Mouse (Mus musculus) cortical plate, adult 2 months (tissue): ENCODE measurements around the gene 4930556J24Rik. TPM values are rescaled to one million over a fixed set of nuclear protein-coding genes. Genes with fewer than 3 reads are reported as not detected.
"Not testable (repeated sequence)": the region's sequence is repeated elsewhere in the genome, so short reads cannot be mapped to it uniquely, and the experiment has no call there.

Experiments
- H3K27ac ChIP-seq: fragments of 200-500 bp; 2 replicates; pipeline ENCODE4 v1.5.1; 2012; ENCODE audit warnings: low read length, control low read depth, inconsistent platforms; ENCODE audit not compliant: insufficient read depth
- H3K4me1 ChIP-seq: fragments of 200-500 bp; 2 replicates; pipeline ENCODE4 v1.6.1; 2011; ENCODE audit warnings: low read length; ENCODE audit not compliant: control insufficient read depth, insufficient read depth
- H3K4me3 ChIP-seq: fragments of 200-500 bp; 2 replicates; pipeline ENCODE4 v1.5.1; 2011; ENCODE audit warnings: mild to moderate bottlenecking, low read length, control low read depth; ENCODE audit not compliant: insufficient read depth
- CTCF ChIP-seq: fragments of 200-500 bp; IDR thresholded peaks from 2 replicates; pipeline ENCODE4 v1.5.1; 2011; ENCODE audit warnings: mild to moderate bottlenecking, control low read depth, low read length; ENCODE audit not compliant: insufficient read depth; ENCODE audit errors: extremely low read depth
- POLR2A ChIP-seq: fragments of 200-500 bp; IDR thresholded peaks from 2 replicates; pipeline ENCODE4 v1.6.1; 2011; ENCODE audit warnings: mild to moderate bottlenecking, low read length, control low read depth; ENCODE audit not compliant: insufficient read depth; ENCODE audit errors: extremely low read depth
- polyA plus RNA-seq: library from polyadenylated mRNA; depleted of rRNA; stranded (reverse); fragments of >200 nt; gene quantifications from 2 replicates; pipeline ENCODE4 v1.2.3, GENCODE M21; 2012; rRNA removed

Gene 4930556J24Rik
- 0.08 and 0.27 TPM in 2 replicates for polyA plus RNA-seq

DNA sequence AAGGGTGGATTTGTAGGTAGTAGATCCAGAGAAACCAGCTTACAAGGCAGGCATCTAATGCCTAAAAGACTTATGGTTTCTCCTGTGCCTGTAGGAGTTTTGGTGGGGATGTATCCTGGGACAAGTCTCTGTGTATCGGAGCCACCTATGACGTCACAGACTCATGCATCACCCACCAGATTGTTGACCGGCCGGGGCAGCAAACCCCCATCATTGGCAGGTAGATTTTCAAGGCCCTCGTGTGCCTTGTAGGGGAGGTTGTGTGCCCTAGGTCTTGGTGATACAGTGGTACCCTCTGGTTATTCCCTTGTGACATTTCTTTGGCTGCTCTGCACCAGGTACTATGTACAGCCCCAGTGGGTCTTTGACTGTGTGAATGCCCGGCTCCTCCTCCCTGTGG lies at the start of gene 4930556J24Rik:
4930556J24Rik (minus strand) TSS at position 101 of the 400 bp plus-strand sequence.
- no peak within 1 kb of the TSS for H3K27ac ChIP-seq
- no peak within 1 kb of the TSS for H3K4me3 ChIP-seq
- H3K4me1 ChIP-seq: no peaks in the 10 kb centered on the region
- TF ChIP-seq CTCF: no peak
- TF ChIP-seq POLR2A: no peak

DNA sequence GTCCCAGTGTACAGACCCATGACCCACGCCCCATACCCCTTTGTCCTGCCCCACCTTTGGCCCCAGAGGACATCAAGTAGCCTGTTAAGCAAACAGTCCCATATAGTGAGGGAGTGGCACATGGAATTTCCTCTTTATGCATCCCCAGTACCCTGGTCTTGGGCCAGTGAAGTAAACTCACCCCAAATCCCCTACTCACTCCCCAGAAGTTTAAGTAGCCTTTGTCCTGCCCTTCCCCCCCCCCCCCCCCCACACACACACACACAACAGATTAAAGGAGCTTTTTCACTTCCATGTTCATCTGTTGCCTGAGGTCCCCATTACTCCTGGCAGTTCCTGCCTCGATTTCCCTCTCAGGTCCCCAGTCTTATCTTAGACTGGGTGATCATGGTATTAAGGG lies 46.7 kb upstream of the 4930556J24Rik start:
- H3K4me1 ChIP-seq: peaks cover 3% of the 10 kb centered on the region; the same call in 1 of the 2 replicates
- no peak for TF ChIP-seq POLR2A
- no peak for TF ChIP-seq CTCF
- no peak overlapping the region for H3K27ac ChIP-seq
- H3K4me3 ChIP-seq: no peak overlapping the region

DNA sequence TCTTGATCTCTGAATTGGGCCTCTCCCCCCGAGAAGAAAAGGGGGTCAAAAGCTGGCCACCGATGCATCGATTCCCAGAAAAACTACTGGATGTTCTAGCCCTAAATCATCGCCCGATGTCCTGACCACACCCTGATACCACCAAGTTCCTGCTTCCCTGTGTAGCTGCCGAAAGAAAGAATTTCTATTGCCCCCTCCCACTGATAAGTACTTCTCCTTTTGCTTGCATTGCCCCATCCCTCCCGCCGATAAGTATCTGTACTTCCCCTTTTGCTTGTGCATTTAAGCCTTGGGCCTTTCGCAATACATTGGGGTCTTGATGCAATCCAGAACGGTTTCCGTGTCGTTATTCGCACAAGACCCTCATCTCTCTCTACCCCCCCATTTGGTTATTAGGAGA lies 45.5 kb upstream of the 4930556J24Rik start:
- H3K27ac ChIP-seq, H3K4me3 ChIP-seq, H3K4me1 ChIP-seq: not testable (repeated sequence)

DNA sequence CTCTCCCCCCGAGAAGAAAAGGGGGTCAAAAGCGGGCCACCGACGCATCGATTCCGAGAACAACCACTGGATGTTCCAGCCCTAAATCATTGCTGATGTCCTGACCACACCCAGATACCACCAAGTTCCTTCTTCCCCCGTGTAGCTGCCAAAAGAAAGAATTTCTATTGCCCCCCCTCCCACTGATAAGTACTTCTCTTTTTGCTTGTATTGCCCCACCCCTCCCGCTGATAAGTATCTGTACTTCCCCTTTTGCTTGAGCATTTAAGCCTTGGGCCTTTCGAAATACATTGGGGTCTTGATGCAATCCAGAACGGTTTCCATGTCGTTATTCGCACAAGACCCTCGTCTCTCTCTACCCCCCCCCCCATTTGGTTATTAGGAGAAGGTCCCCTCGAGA lies 39.2 kb upstream of the 4930556J24Rik start:
- not testable (repeated sequence) for H3K4me3 ChIP-seq, H3K27ac ChIP-seq, H3K4me1 ChIP-seq

DNA sequence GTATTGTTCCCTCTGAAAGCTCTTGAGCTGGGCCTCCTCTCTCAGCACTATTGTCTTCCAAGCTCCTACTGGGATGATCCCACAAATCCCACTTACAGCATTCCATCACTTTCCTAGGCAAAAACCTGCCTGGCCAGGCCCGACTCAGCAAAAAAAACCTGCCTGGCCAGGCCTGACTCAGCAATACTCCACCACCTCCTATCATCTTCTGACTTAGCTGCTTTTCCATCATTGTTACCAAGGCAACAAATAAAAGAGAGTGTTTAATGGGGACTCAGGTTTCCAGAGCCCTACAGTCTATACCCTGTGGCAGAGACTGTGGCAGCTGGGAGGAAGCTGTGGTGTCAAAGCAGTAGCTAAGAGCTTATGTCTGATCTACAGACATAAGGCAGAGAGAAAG lies 36.0 kb upstream of the 4930556J24Rik start:
- no peak overlapping the region for H3K27ac ChIP-seq
- no peak overlapping the region for H3K4me3 ChIP-seq
- H3K4me1 ChIP-seq: no peaks in the 10 kb centered on the region
- no peak for TF ChIP-seq POLR2A
- TF ChIP-seq CTCF: no peak

DNA sequence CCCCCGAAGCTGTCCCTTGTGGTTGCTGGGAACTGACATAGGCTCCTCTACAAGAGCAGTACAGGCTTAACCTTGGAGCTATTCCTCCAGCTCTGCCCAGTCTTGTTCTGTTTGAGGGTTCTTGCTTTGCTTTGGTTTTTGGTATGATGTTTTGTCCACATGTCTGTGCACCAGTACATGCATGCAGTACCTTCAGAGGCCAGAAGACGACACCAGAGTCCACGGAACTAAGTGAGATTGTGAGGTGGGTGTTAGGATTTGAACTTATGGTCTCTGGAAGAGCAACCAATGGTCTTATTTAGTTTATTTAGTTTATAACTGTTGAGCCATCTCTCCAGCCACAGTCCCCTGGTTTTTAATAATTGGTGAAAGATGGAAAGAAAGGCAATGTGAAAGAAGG lies 29.9 kb upstream of the 4930556J24Rik start:
- Histone ChIP-seq H3K4me1 (0 out of 2 replicates have a peak, but pooled peaks cover 4% of the 10 kb centered on the region), H3K4me3 (no peak overlapping the region), H3K27ac (no peak overlapping the region)
- TF ChIP-seq POLR2A (no peak), CTCF (peak; percentile 50)

DNA sequence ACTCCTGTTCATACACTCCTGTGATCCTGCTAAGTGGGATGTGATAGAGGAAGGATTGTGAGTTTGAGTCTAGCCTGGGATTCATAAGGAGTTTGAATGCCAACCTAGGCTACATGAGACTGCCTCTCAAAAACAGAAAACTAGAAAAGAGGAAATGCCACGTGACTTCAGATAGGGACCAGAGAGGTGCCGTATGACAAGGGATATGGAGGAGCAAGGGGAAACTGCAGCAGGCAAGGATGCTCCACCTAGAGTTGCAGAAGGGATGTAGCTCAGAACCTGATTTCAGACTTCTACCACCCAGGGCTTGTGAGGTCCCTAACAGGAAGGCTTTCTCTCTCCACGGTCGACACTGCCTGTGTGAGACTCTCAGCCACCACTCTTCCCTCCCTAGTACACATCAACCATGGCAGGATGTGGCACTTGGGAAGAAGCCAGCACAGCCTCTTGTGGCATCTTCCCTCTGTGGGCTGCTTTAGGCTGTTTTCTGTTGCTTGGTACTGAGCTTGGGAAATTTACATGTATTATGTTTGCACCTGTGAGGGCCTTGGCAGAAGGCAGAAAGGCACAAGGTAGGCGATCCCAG lies 28.7 kb upstream of the 4930556J24Rik start:
- Histone ChIP-seq H3K4me1 (0 out of 2 replicates have a peak, but pooled peaks cover 4% of the 10 kb centered on the region), H3K4me3 (no peak overlapping the region), H3K27ac (no peak overlapping the region)
- TF ChIP-seq CTCF (no peak), POLR2A (no peak)

DNA sequence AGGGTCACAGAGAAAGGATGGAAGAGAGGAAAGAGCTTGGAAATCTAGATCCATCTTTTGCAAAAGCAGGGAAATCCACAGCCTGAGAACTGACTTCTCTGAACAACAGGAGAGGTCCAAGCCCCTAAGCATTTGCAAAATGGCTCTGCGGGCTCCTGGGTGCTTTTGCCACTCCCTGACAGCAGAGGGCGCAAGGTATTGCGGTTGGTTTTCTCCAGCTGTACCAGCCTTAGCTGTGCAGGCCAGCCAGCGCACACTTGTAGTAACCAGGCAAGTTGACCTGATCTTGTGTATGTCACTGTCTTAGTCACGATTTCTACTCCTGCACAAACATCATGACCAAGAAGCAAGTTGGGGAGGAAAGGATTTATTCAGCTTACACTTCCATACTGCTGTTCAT lies 25.0 kb upstream of the 4930556J24Rik start:
- H3K27ac ChIP-seq: no peak overlapping the region
- TF ChIP-seq POLR2A (no peak), CTCF (peak; percentile 83)
- H3K4me3 ChIP-seq: no peak overlapping the region
- H3K4me1 ChIP-seq: 0 out of 2 replicates have a peak, but pooled peaks cover 4% of the 10 kb centered on the region

DNA sequence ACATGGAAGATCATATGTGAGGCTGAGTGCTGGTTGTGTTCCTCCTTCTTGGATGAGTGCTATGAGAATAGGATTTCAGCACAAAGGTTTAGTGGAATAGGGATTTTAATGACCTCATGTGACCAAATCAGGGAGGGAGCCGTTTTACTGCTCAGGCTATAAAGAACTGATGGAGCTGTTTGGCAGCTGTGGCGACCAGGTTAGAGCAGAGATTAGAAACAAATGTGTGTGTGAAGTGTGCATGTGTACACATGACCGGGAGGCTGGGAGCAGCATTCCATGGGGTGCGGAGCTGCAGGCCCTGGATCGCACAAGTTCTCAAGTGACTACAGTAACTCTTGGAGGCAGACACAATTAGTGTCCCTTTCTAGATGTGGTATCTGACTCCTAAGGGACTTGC lies 23.0 kb upstream of the 4930556J24Rik start:
- no peak overlapping the region for H3K27ac ChIP-seq
- no peak for TF ChIP-seq POLR2A
- no peak for TF ChIP-seq CTCF
- no peak overlapping the region for H3K4me3 ChIP-seq
- no peaks in the 10 kb centered on the region for H3K4me1 ChIP-seq

DNA sequence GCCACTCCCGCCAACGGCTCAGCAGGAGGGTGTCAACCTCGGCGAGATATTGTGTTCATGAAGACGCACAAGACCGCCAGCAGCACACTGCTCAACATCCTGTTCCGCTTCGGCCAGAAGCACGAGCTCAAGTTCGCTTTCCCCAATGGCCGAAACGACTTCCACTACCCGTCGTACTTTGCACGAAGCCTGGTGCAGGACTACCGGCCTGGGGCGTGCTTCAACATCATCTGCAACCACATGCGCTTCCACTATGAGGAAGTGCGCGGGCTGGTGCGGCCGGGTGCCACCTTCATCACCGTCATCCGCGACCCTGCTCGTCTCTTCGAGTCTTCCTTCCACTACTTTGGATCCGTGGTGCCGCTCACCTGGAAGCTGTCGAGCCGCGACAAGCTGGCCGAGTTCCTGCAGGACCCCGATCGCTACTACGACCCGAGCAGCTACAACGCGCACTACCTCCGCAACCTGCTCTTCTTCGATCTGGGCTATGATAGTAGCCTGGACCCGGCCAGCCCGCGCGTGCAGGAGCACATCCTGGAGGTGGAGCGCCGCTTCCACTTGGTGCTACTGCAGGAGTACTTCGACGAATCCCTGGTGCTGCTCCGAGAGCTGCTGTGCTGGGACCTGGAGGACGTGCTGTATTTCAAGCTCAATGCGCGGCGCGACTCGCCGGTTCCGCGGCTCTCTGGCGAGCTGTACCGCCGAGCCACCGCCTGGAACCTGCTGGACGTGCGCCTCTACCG lies 21.6 kb upstream of the 4930556J24Rik start:
- no peaks in the 10 kb centered on the region for H3K4me1 ChIP-seq
- H3K4me3 ChIP-seq: no peak overlapping the region
- H3K27ac ChIP-seq: no peak overlapping the region
- no peak for TF ChIP-seq POLR2A
- no peak for TF ChIP-seq CTCF

DNA sequence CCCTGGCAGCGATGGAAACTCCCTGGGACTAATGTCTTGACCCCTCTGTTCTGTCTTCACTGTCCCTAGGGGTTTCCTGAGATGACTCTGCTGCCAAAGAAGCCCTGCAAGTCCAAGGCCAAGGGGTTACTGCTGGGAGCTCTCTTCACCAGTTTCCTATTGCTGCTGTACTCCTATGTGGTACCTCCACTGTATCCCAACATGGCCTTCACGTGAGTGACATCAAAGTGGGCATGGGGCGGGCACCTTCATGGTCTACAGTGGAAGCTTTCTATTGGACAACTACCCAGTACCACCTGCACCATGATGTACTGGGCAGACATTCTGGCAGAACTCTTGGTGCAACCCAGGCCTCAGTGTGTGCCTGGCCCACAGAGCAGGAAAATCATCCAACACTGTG lies 20.3 kb upstream of the 4930556J24Rik start:
- H3K27ac ChIP-seq: no peak overlapping the region
- H3K4me1 ChIP-seq: no peaks in the 10 kb centered on the region
- no peak for TF ChIP-seq POLR2A
- TF ChIP-seq CTCF: no peak
- H3K4me3 ChIP-seq: no peak overlapping the region
